Mouse (Mus musculus) limb, embryonic 14.5 days (tissue): ENCODE data around the gene Scnn1b. TPM values are rescaled to one million over a fixed set of nuclear protein-coding genes. Genes with fewer than 3 reads are reported as not detected.

Experiments used
- ATAC-seq: fragments of 200-750 bp; cut with Nextera tagmentation; 2 replicates; pipeline ENCODE4 v1.8.0; 2017; ENCODE audit warnings: low read depth, moderate number of reproducible peaks, moderate TSS enrichment; ENCODE audit not compliant: low FRiP score
- DNase-seq: peaks from one replicate; pipeline ENCODE4 v3.0.0-alpha.2; 2015; ENCODE audit warnings: low spot score
- H3K27ac ChIP-seq: fragments of 300-500 bp; sonication (generic); replicated peaks from 2 replicates; pipeline ENCODE4 v1.5.1; 2014; ENCODE audit warnings: low read depth, mild to moderate bottlenecking, low read length, moderate library complexity, mixed read lengths
- H3K27me3 ChIP-seq: fragments of 300-500 bp; sonication (generic); 2 replicates; pipeline ENCODE4 v1.6.1; 2014; ENCODE audit warnings: low read length, mixed read lengths; ENCODE audit not compliant: control insufficient read depth, insufficient read depth
- H3K36me3 ChIP-seq: fragments of 300-500 bp; sonication (generic); 2 replicates; pipeline ENCODE4 v1.6.1; 2014; ENCODE audit warnings: mild to moderate bottlenecking, low read length, moderate library complexity, mixed read lengths; ENCODE audit not compliant: control insufficient read depth, insufficient read depth
- H3K4me1 ChIP-seq: fragments of 300-500 bp; sonication (generic); 2 replicates; pipeline ENCODE4 v1.6.1; 2014; ENCODE audit warnings: antibody characterized with exemption, low read length, mixed read lengths; ENCODE audit not compliant: control insufficient read depth, insufficient read depth
- H3K4me2 ChIP-seq: fragments of 300-500 bp; sonication (generic); replicated peaks from 2 replicates; pipeline ENCODE4 v1.6.1; 2014; ENCODE audit warnings: low read depth, mild to moderate bottlenecking, low read length, moderate library complexity; ENCODE audit not compliant: severe bottlenecking
- H3K4me3 ChIP-seq: fragments of 300-500 bp; sonication (generic); replicated peaks from 2 replicates; pipeline ENCODE4 v1.5.1; 2014; ENCODE audit warnings: low read length
- H3K9ac ChIP-seq: fragments of 300-500 bp; sonication (generic); 2 replicates; pipeline ENCODE4 v1.6.1; 2014; ENCODE audit warnings: mild to moderate bottlenecking, low read depth, low read length, moderate library complexity; ENCODE audit not compliant: severe bottlenecking
- H3K9me3 ChIP-seq: fragments of 300-500 bp; sonication (generic); 2 replicates; pipeline ENCODE4 v1.6.1; 2016; ENCODE audit warnings: low read length; ENCODE audit not compliant: control insufficient read depth
- POLR2A ChIP-seq: fragments of 200-500 bp; IDR thresholded peaks from 2 replicates; pipeline ENCODE4 v1.8.0; 2012; ENCODE audit warnings: inconsistent platforms, mild to moderate bottlenecking, moderate library complexity, borderline replicate concordance; ENCODE audit not compliant: insufficient read depth, insufficient read length; ENCODE audit errors: extremely low read depth
- WGBS: fragments of 180-500 bp; shearing (Covaris S2); extraction: QIAGEN DNeasy Blood & Tissue Kit; methylation state at CpG from one replicate; pipeline ENCODE4 v1.1.7; 2014; 5-methylcytosine and 5-hydroxymethylcytosine counted together
- polyA plus RNA-seq, 2 experiments: library from polyadenylated mRNA; depleted of rRNA in 1 of 2; stranded (reverse) in 1 of 2; unstranded in 1 of 2; fragments of >200 nt; fragmentation: Nextera tagmentation in 1 of 2; extraction: Ambion mirVana in 1 of 2; gene quantifications; 2 replicates each; pipeline versions ENCODE4 v1.2.1 to v1.2.3; 2012 to 2014

Gene Scnn1b
- polyA plus RNA-seq, 2 experiments: 0.57 to 0.63 TPM

DNA sequence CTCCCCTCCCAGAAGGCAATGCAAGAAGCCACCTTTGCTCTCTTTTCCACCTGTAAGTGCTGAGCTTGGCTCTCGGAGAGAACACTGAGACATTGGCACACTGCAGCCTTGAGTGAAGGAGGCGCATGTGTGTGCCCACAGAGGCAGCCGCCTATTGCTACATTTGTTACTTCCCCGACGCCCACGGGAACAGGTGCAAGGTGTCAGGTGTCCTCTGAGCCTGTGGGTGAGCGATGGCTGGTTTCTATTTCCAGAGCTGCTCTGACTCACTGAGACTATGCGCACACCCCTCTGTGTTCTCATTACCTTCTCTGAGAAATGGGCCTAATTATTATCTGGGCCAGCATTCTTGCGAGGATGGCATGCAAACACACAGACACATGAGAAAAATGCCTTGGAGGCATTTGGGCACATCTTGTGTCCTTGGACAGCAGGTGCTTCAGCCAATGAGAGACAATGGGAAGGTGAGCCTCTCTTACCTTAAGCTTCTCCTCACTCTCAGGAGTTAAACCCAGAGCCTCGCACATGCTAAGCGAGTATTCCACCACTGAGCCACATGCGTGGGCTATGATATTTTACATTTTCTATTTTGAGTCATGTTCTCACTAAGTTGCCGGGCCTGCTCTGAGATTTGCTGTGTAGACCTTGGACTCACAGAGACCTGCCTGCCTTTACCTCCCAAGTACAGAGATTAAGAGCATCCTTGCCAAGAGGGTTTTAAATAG lies 26.0 kb downstream of the Scnn1b start:
- Histone ChIP-seq H3K4me3 (no peak overlapping the region), H3K27ac (no peak overlapping the region), H3K9me3 (no peaks in the 10 kb centered on the region), H3K27me3 (no peaks in the 10 kb centered on the region), H3K4me2 (no peak overlapping the region), H3K9ac (no peak overlapping the region), H3K36me3 (no peaks in the 10 kb centered on the region), H3K4me1 (no peaks in the 10 kb centered on the region)
- DNase-seq (no peak), ATAC-seq (no peak; the same call in 1 of the 2 replicates)
- WGBS: 83% methylated on average over 13 of the region's 13 CpGs
- no peak for TF ChIP-seq POLR2A

DNA sequence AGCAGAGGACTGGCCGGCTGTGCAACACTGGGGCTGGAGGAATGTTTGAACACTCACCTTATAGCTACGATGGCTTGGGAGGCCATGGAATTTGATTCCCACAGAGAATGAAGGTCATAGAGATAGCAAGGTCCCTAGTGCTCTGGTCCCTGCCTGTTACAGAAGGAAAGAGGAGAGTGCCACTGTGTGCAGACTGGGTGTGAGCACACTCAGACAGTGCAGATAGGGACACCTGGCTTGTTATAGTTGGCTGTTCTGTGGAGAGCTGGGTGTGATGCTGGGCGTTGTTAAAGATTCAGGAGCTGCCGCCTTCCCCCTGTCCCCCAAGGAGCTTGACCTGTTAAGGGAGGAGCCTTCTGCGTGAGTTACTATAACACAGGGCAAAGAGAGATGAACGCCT lies 31.9 kb downstream of the Scnn1b start:
- Histone ChIP-seq H3K9me3 (no peaks in the 10 kb centered on the region), H3K27ac (no peak overlapping the region), H3K4me3 (no peak overlapping the region), H3K9ac (no peak overlapping the region), H3K36me3 (no peaks in the 10 kb centered on the region), H3K27me3 (no peaks in the 10 kb centered on the region), H3K4me2 (no peak overlapping the region), H3K4me1 (no peaks in the 10 kb centered on the region)
- TF ChIP-seq POLR2A: no peak
- ATAC-seq: no peak
- 55% methylated on average over 6 of the region's 6 CpGs for WGBS
- no peak for DNase-seq

DNA sequence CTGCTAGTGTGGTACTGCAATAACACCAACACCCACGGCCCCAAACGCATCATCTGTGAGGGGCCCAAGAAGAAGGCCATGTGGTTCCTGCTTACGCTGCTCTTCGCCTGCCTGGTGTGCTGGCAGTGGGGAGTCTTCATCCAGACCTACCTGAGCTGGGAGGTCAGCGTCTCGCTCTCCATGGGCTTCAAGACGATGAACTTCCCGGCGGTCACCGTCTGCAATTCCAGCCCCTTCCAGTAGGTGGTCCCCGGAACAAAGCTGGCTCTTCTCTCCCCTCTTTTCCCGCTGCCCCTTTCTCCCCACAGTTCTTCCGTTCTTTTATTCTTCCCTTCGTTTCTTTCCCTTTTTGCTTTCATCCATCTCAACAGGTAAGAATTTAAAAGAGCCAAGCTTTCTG lies 34.5 kb downstream of the Scnn1b start:
- Histone ChIP-seq H3K27me3 (no peaks in the 10 kb centered on the region), H3K4me2 (no peak overlapping the region; the same call in 1 of the 2 replicates), H3K9ac (no peak overlapping the region), H3K4me1 (0 out of 2 replicates have a peak, but pooled peaks cover 3% of the 10 kb centered on the region), H3K4me3 (no peak overlapping the region), H3K9me3 (no peaks in the 10 kb centered on the region), H3K36me3 (no peaks in the 10 kb centered on the region), H3K27ac (no peak overlapping the region)
- DNase-seq: no peak
- TF ChIP-seq POLR2A: no peak
- ATAC-seq: no peak
- 8% methylated on average over 14 of the region's 14 CpGs for WGBS

DNA sequence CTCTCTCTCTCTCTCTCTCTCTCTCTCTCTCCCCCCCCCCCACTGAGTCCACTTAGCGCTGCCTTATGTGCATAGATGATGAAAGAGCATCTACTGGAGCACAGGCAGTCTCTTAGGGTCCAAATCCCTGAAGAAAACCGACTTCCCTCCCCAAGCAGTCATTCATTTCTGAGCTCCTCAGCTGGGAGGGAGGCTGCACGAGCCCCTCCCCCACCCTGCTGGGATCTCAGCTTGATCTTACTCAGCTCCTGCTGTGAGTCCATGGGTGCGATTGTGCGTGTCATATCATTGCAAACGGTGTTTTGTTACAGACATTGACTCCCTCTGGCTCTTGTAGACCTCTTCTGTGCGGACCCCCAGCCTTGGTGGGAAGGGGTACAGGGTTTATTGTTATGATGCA lies 35.1 kb downstream of the Scnn1b start:
- WGBS: 13% methylated on average over 7 of the region's 7 CpGs
- no peak for ATAC-seq
- Histone ChIP-seq H3K4me1 (0 out of 2 replicates have a peak, but pooled peaks cover 3% of the 10 kb centered on the region), H3K27me3 (no peaks in the 10 kb centered on the region), H3K27ac (no peak overlapping the region), H3K9ac (no peak overlapping the region), H3K4me3 (no peak overlapping the region), H3K36me3 (no peaks in the 10 kb centered on the region), H3K9me3 (no peaks in the 10 kb centered on the region), H3K4me2 (no peak overlapping the region; the same call in 1 of the 2 replicates)
- TF ChIP-seq POLR2A: no peak
- no peak for DNase-seq

DNA sequence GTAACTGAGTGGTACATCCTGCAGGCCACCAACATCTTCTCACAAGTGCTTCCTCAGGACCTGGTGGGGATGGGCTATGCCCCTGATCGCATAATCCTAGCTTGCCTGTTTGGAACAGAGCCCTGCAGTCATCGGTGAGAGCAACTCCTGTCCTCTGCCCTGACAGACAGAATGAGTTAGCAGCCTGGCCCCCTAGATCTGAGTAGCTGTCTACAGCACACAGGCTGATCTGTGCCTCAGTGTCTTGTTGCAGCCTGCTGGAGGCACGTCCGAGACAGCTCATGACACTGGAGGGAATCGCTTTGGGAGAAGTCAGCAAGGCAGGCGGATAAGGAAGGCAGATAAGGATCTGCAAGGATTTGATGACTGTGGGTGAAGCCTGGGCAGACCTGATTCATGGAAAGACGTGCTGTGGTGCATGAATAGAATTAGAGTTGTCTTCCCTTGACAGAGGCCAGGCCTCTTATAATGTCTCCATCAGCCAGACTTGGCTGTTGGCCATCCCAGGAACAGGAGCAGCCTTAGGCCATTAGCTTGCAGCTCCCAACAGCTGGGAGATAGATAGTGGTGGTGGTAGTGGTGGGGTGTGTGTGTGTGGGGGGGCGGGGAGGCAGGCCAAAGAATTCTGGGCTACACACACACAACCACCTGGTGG lies 38.0 kb downstream of the Scnn1b start:
- Histone ChIP-seq H3K4me3 (no peak overlapping the region), H3K27ac (no peak overlapping the region), H3K9ac (no peak overlapping the region), H3K36me3 (no peaks in the 10 kb centered on the region), H3K9me3 (no peaks in the 10 kb centered on the region), H3K4me2 (no peak overlapping the region), H3K27me3 (no peaks in the 10 kb centered on the region), H3K4me1 (0 out of 2 replicates have a peak, but pooled peaks cover 3% of the 10 kb centered on the region)
- peak; percentile 11 for DNase-seq
- no peak for TF ChIP-seq POLR2A
- WGBS: 48% methylated on average over 8 of the region's 8 CpGs
- no peak for ATAC-seq
